Mouse (Mus musculus): ENCODE results near the gene Eid3.

Gene Eid3

GRCm38 (mm10) chr10:82901436-82901835 is 35.0 kb downstream of the Eid3 start:
- peak; percentile 49; the same call in 1 of the 2 replicates for ATAC-seq (ENCODE audit: insufficient number of reproducible peaks, low FRiP score, low TSS enrichment)

GRCm38 (mm10) chr10:82908526-82908925 is 42.1 kb downstream of the Eid3 start:
- no peak for ATAC-seq (ENCODE audit: insufficient number of reproducible peaks, low FRiP score, low TSS enrichment)

- ATAC-seq (ENCODE audit: insufficient number of reproducible peaks, low FRiP score, low TSS enrichment): no peak
Observed at GRCm38 (mm10) chr10:82909382-82909781, 43.0 kb downstream of the Eid3 start.

GRCm38 (mm10) chr10:82910198-82910597 is 43.8 kb downstream of the Eid3 start:
- no peak for ATAC-seq (ENCODE audit: insufficient number of reproducible peaks, low FRiP score, low TSS enrichment)

- no peak for ATAC-seq (ENCODE audit: insufficient number of reproducible peaks, low FRiP score, low TSS enrichment)
Observed at GRCm38 (mm10) chr10:82913238-82913637, 46.8 kb downstream of the Eid3 start.

GRCm38 (mm10) chr10:82913772-82914171 is 47.3 kb downstream of the Eid3 start:
- no peak for ATAC-seq (ENCODE audit: insufficient number of reproducible peaks, low FRiP score, low TSS enrichment)
